Mouse (Mus musculus) lung, embryonic 16.5 days (tissue): ENCODE measurements around the gene Pik3cg. TPM values are rescaled to one million over a fixed set of nuclear protein-coding genes. Genes with fewer than 3 reads are reported as not detected.

Experiments
- ATAC-seq: fragments of 200-750 bp; cut with Nextera tagmentation; 2 replicates; pipeline ENCODE4 v1.8.0; 2017; ENCODE audit warnings: low read depth, mild to moderate bottlenecking, moderate library complexity
- H3K27ac ChIP-seq: fragments of 300-500 bp; sonication (generic); 2 replicates; pipeline ENCODE4 v1.5.1; 2014; ENCODE audit warnings: mild to moderate bottlenecking, control low read depth, low read length
- H3K27me3 ChIP-seq: fragments of 300-500 bp; sonication (generic); 2 replicates; pipeline ENCODE4 v1.6.1; 2014; ENCODE audit warnings: low read depth, low read length, mixed read lengths; ENCODE audit not compliant: control insufficient read depth, insufficient read depth
- H3K36me3 ChIP-seq: fragments of 300-500 bp; sonication (generic); 2 replicates; pipeline ENCODE4 v1.6.1; 2014; ENCODE audit warnings: low read length; ENCODE audit not compliant: control insufficient read depth, insufficient read depth
- H3K4me1 ChIP-seq: fragments of 300-500 bp; sonication (generic); replicated peaks from 2 replicates; pipeline ENCODE4 v1.6.1; 2014; ENCODE audit warnings: low read length, mixed read lengths; ENCODE audit not compliant: control insufficient read depth, insufficient read depth
- H3K4me2 ChIP-seq: fragments of 300-500 bp; sonication (generic); 2 replicates; pipeline ENCODE4 v1.6.1; 2014; ENCODE audit warnings: low read depth, low read length, control low read depth
- H3K4me3 ChIP-seq: fragments of 300-500 bp; sonication (generic); 2 replicates; pipeline ENCODE4 v1.5.1; 2014; ENCODE audit warnings: mild to moderate bottlenecking, low read length, control low read depth
- H3K9ac ChIP-seq: fragments of 300-500 bp; sonication (generic); 2 replicates; pipeline ENCODE4 v1.6.1; 2014; ENCODE audit warnings: low read length, control low read depth
- H3K9me3 ChIP-seq: fragments of 300-500 bp; sonication (generic); 2 replicates; pipeline ENCODE4 v1.6.1; 2016; ENCODE audit warnings: low read length; ENCODE audit not compliant: control insufficient read depth
- WGBS: fragments of 180-500 bp; shearing (Covaris S2); extraction: QIAGEN DNeasy Blood & Tissue Kit; methylation state at CpG from one replicate; pipeline ENCODE4 v1.1.7; 2014; 5-methylcytosine and 5-hydroxymethylcytosine counted together
- polyA plus RNA-seq: library from polyadenylated mRNA; unstranded; fragments of >200 nt; fragmentation: Nextera tagmentation; extraction: Ambion mirVana; gene quantifications from 2 replicates; pipeline ENCODE4 v1.2.1, GENCODE M21; 2015

Pik3cg gene
- polyA plus RNA-seq, 1 experiment from 2014 or later: 3.2 TPM

- no peak for ATAC-seq
Measured at GRCm38 (mm10) chr12:32233871-32234270, 25.4 kb upstream of the Pik3cg start.

GRCm38 (mm10) chr12:32231398-32231797, 22.9 kb upstream of the Pik3cg start:
- ATAC-seq: no peak
- WGBS: 89% methylated on average over 1 of the region's 1 CpGs
- no peaks in the 10 kb centered on the region for H3K9me3 ChIP-seq
- no peak overlapping the region for H3K4me2 ChIP-seq
- no peaks in the 10 kb centered on the region for H3K36me3 ChIP-seq
- no peak overlapping the region for H3K9ac ChIP-seq
- no peaks in the 10 kb centered on the region for H3K4me1 ChIP-seq
- no peak overlapping the region for H3K27ac ChIP-seq
- no peaks in the 10 kb centered on the region for H3K27me3 ChIP-seq
- no peak overlapping the region for H3K4me3 ChIP-seq

More at GRCm38 (mm10) chr12:32233871-32234270, 25.4 kb upstream of the Pik3cg start:
- Histone ChIP-seq H3K9ac (no peak overlapping the region), H3K27ac (no peak overlapping the region), H3K4me3 (no peak overlapping the region), H3K4me1 (no peaks in the 10 kb centered on the region), H3K27me3 (no peaks in the 10 kb centered on the region), H3K9me3 (no peaks in the 10 kb centered on the region), H3K36me3 (no peaks in the 10 kb centered on the region), H3K4me2 (no peak overlapping the region)
- WGBS: 41% methylated on average over 4 of the region's 4 CpGs

GRCm38 (mm10) chr12:32223629-32224028, 15.2 kb upstream of the Pik3cg start:
- no peaks in the 10 kb centered on the region for H3K4me1 ChIP-seq
- no peak overlapping the region for H3K4me3 ChIP-seq
- H3K27me3 ChIP-seq: no peaks in the 10 kb centered on the region
- no peaks in the 10 kb centered on the region for H3K9me3 ChIP-seq
- 90% methylated on average over 1 of the region's 1 CpGs for WGBS
- no peak overlapping the region for H3K4me2 ChIP-seq
- H3K36me3 ChIP-seq: no peaks in the 10 kb centered on the region
- H3K9ac ChIP-seq: no peak overlapping the region
- no peak overlapping the region for H3K27ac ChIP-seq
- ATAC-seq: no peak

- no peak overlapping the region for H3K4me2 ChIP-seq
- no peak overlapping the region for H3K9ac ChIP-seq
- no peak overlapping the region for H3K27ac ChIP-seq
- H3K36me3 ChIP-seq: no peaks in the 10 kb centered on the region
- ATAC-seq: no peak
- no peaks in the 10 kb centered on the region for H3K9me3 ChIP-seq
- 74% methylated on average over 7 of the region's 7 CpGs for WGBS
- H3K27me3 ChIP-seq: no peaks in the 10 kb centered on the region
- no peak overlapping the region for H3K4me3 ChIP-seq
- H3K4me1 ChIP-seq: no peaks in the 10 kb centered on the region
Measured at GRCm38 (mm10) chr12:32222758-32223385, 14.4 kb upstream of the Pik3cg start.

GRCm38 (mm10) chr12:32220387-32220786, 11.9 kb upstream of the Pik3cg start:
- Histone ChIP-seq H3K4me3 (no peak overlapping the region), H3K9ac (no peak overlapping the region), H3K4me1 (no peaks in the 10 kb centered on the region), H3K27me3 (no peaks in the 10 kb centered on the region), H3K9me3 (no peaks in the 10 kb centered on the region), H3K4me2 (no peak overlapping the region), H3K27ac (no peak overlapping the region), H3K36me3 (no peaks in the 10 kb centered on the region)
- 58% methylated on average over 1 of the region's 1 CpGs for WGBS
- no peak for ATAC-seq

- no peak overlapping the region for H3K4me2 ChIP-seq
- H3K4me3 ChIP-seq: no peak overlapping the region
- ATAC-seq: no peak
- H3K4me1 ChIP-seq: no peaks in the 10 kb centered on the region
- no peaks in the 10 kb centered on the region for H3K27me3 ChIP-seq
- no peak overlapping the region for H3K9ac ChIP-seq
- H3K36me3 ChIP-seq: no peaks in the 10 kb centered on the region
- 71% methylated on average over 6 of the region's 6 CpGs for WGBS
- no peaks in the 10 kb centered on the region for H3K9me3 ChIP-seq
- H3K27ac ChIP-seq: no peak overlapping the region
Measured at GRCm38 (mm10) chr12:32215143-32215542, 6.7 kb upstream of the Pik3cg start.

GRCm38 (mm10) chr12:32212702-32213101, 4.2 kb upstream of the Pik3cg start:
- Histone ChIP-seq H3K4me2 (no peak overlapping the region), H3K4me1 (no peaks in the 10 kb centered on the region), H3K4me3 (no peak overlapping the region), H3K9me3 (no peaks in the 10 kb centered on the region), H3K27ac (no peak overlapping the region), H3K27me3 (no peaks in the 10 kb centered on the region), H3K36me3 (no peaks in the 10 kb centered on the region), H3K9ac (no peak overlapping the region)
- ATAC-seq: no peak
- WGBS: 81% methylated on average over 5 of the region's 5 CpGs

GRCm38 (mm10) chr12:32212156-32212555, 3.7 kb upstream of the Pik3cg start:
- Histone ChIP-seq H3K4me3 (no peak overlapping the region), H3K9me3 (no peaks in the 10 kb centered on the region), H3K27me3 (no peaks in the 10 kb centered on the region), H3K4me1 (no peaks in the 10 kb centered on the region), H3K9ac (no peak overlapping the region), H3K36me3 (no peaks in the 10 kb centered on the region), H3K4me2 (no peak overlapping the region), H3K27ac (no peak overlapping the region)
- ATAC-seq: no peak
- WGBS: 56% methylated on average over 5 of the region's 5 CpGs

- H3K4me3 ChIP-seq: no peak overlapping the region
- no peaks in the 10 kb centered on the region for H3K4me1 ChIP-seq
- no peak for ATAC-seq
- no peaks in the 10 kb centered on the region for H3K9me3 ChIP-seq
- no peaks in the 10 kb centered on the region for H3K36me3 ChIP-seq
- no peak overlapping the region for H3K9ac ChIP-seq
- no peak overlapping the region for H3K4me2 ChIP-seq
- H3K27me3 ChIP-seq: no peaks in the 10 kb centered on the region
- WGBS: 79% methylated on average over 4 of the region's 4 CpGs
- no peak overlapping the region for H3K27ac ChIP-seq
Measured at GRCm38 (mm10) chr12:32211257-32211656, 2.8 kb upstream of the Pik3cg start.

GRCm38 (mm10) chr12:32208951-32209350, 492 bp upstream of the Pik3cg start:
- no peaks in the 10 kb centered on the region for H3K4me1 ChIP-seq
- peak overlapping the region; percentile 61 for H3K27ac ChIP-seq
- H3K4me2 ChIP-seq: peak overlapping the region; percentile 51
- ATAC-seq: peak; percentile 58; the same call in 1 of the 2 replicates
- no peak overlapping the region; the same call in 1 of the 2 replicates for H3K9ac ChIP-seq
- no peaks in the 10 kb centered on the region for H3K36me3 ChIP-seq
- WGBS: 57% methylated on average over 2 of the region's 2 CpGs
- no peaks in the 10 kb centered on the region for H3K27me3 ChIP-seq
- H3K9me3 ChIP-seq: no peaks in the 10 kb centered on the region
- peak overlapping the region; percentile 35 for H3K4me3 ChIP-seq
